Mouse (Mus musculus) 3T3-L1 (cell line): ENCODE results near the gene Trim30d.
"Not testable (repeated sequence)": the region's sequence is repeated elsewhere in the genome, so short reads cannot be mapped to it uniquely, and the experiment has no call there.

Experiments
- DNase-seq: peaks from one replicate; pipeline ENCODE4 v3.0.0-alpha.2; 2015; ENCODE audit warnings: low read depth, low spot score

The Trim30d gene

DNA sequence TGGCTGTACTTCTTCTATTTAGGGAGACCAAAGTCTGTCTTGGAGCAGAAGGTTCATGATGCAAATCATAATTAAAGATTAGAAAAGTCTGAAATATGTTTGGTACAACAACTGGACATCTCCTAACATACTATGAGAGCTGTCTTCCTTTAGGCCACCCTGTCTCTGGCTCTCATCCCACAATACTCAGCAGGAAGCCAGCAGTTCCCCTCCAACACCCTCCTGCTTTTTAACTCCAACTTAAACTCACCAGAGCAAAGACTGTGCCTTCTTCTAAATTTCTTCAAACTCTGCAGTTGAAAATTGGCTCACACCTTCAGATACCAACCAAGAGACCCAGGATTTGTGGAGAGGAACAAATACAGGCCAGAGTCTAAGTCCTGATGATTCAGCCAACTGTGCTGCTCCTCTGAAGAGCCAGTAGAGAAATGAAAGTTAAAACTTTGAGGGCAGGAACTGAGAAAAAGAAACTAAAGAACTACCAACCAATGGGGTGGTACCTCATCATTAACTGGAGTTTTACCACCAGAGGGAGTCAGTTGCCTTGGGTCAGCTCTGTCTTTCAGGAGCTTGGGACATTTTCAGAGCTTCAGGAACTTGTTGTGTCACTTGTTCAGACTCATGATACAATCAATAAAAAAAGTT lies at the start of gene Trim30d:
TSS of gene Trim30d (minus strand) at position 429 of the 645 bp plus-strand sequence.
- DNase-seq, result peak; percentile 40

DNA sequence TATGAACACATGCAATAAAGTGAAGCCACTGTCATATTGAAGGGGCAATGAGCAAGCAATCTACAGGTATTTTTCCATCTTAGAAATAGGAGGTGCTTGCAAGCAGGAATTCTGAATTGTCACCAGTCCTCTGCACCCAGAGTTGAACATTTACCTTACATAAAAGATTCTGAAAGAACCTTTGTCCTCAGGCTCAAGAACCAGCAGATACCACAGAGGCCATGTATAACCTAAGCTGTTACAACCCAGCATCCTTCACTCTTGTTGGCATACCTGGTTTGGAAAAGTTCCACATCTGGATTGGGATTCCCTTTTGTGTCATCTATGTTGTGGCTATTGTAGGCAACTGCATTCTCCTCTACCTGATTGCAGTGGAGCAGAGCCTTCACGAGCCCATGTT lies 45.1 kb upstream of the Trim30d start:
- peak; percentile 0 for DNase-seq

DNA sequence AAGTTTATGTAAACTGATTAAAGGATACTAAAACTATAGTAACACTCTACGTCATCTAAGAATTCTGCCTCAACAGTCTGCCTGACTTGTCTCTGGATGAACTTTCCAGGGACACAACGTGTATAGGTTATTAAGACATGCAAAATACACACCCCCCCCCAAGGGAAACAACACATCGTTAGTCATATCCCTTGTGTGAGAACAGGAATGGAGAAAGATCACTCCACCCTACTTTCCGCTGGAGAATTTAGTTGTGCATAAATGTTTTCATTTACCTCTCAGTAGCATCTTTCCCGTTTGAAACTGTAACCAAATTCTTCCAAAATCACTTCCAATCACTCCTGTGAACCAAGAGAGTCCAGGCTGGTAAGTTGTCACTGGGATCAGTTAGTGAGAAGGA lies 42.2 kb upstream of the Trim30d start, which contains the start of gene Olfr651:
TSS of gene Olfr651 (plus strand) at position 301 of the 400 bp plus-strand sequence.
- DNase-seq, result peak; percentile 1

DNA sequence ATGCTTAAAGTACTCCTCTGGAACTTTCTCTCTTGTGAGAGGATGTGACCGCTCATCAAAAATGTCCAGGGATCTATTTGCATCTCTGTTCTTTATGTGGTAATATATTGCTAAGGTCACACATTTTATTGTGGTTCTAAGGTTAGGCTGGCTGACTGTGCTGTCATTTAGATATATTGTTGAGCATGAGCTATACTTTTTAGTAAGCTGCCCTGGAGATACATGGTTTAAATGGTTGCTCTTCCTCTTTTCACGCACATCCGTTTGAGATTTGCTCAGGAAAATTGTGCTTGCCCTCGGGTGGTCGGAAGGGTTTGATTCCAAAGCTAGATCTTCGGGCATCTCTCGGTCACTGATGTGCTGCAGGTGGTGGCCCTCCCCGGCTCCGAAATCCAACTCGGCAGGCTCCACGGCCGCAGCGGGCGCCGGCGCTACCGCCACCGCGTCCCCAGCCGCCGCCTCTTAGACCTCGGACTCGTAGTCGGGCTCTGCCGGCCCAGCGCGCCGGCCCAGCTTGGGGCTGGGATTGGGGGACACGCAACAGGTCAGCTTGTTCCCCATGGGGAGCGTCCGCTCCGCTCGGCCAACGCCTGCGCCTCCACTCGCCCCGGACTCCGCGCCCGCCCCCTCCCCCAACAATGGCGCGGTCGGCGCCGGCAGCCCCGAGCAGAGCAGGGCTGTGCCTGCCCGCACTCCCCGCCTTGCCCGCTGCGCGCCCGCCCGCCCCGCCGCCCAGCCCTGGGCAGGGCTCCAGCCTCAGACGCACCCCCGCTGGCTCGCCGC lies 5.9 kb downstream of the Trim30d start:
- DNase-seq, result no peak

DNA sequence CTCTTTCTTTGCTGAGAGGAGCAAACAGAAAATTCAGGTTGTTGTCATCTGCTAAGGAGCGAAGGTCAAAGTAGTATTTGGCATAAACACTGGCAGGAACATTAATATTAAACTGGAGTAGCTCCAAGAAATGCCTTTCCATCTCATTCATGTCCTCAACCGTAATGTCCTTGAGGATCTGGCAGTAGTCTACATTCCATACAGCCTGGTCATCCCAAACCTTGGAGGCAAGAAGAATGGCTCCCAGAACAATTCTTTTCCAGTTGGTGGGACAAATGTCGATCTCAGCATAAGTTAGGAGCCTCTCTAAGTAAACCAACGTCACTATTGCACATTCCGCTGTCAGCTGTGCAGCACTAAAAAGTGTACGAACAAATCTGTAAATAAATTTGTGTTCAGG lies 6.5 kb downstream of the Trim30d start:
- not testable (repeated sequence) for DNase-seq

DNA sequence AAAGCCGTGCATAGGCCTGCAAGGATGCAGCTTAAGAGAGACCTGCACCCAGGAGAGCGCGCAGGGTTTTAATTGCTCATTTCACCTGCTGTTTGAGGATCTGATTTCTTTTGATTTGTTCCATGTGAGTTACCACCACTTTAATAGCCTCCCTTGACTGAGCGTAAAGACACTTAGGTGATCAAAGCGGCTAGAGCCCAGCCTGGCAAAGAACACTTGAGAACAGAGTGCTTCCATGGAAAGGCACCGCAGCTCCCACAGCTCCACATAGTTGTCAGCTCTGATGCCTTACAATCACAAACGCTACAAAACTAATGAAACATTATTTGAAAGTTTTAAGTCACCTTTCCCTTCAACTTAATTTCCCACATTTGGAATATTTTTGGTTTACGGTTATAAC lies 8.2 kb downstream of the Trim30d start:
- DNase-seq, result not testable (repeated sequence)

DNA sequence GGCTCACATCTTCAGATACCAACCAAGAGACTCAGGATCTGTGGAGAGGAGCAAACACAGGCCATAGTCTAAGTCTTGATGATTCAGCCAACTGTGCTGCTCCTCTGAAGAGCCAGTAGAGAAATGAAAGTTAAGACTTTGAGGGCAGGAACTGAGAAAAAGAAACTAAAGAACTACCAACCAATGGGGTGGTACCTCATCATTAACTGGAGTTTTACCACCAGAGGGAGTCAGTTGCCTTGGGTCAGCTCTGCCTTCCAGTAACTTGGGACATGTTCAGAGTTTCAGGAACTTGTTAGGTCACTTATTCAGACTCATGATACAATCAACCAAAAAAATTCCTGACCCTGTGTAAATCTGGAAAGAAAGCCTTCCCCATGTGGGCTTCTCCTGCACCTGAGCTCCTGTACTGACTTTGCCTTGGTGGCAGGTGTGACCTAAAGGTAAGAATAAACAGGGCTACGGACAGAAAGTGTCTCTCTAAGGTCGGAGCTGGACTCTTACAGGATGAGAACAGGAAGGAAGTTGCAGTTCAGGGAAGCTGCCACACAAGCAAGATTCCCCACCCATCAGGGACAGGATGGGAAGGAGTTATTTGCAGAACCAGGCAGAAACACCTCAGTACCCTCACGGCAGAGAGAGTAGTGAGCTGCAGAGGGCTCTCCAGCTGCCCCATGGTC lies 42.4 kb downstream of the Trim30d start, which contains the start of gene Trim30a:
TSS of gene Trim30a (minus strand) at position 129 of the 680 bp plus-strand sequence.
- DNase-seq, result peak; percentile 82

DNA sequence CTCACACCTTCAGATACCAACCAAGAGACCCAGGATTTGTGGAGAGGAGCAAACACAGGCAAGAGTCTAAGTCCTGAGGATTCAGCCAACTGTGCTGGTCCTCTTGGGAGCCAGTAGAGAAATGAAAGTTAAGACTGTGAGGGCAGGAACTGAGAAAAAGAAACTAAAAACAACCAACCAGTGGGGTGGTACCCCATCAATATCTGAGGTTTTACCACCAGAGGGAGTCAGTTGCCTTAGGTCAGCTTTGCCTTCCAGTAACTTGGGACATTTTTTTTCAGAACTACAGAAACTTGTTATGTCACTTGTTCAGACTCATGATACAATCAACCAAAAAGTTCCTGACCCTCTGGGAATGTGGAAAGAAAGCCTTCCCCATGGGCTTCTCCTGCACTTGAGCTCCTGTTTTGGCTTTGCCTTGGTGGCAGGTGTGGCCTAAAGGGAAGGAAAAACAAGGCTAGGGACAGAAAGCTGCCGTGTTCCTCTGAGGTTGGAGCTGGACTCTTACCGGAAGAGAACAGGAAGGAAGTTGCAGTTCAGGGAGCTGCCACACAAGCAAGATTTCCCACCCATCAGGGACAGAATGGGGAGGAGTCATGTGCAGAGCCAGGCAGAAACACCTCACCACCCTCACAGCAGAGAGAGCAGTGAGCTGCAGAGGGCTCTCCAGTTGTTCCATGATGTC lies 61.5 kb downstream of the Trim30d start:
- DNase-seq, result peak; percentile 88
